Mouse (Mus musculus): ENCODE measurements around the gene Gpr68. TPM values are rescaled to one million over a fixed set of nuclear protein-coding genes. Genes with fewer than 3 reads are reported as not detected.

The Gpr68 gene
- polyA plus RNA-seq, 1 experiment from 2014 or later = 0.34 TPM

GRCm38 (mm10) chr12:100885585-100885984 is 22.4 kb downstream of the Gpr68 start:
- Histone ChIP-seq H3K9ac (ENCODE audit: low read depth, low read length) (no peak overlapping the region), H3K4me1 (ENCODE audit: control insufficient read depth, insufficient read depth, low read length) (no peaks in the 10 kb centered on the region; the same call in 1 of the 2 replicates), H3K4me2 (replicated peaks; ENCODE audit: low read depth, low read length) (no peak overlapping the region), H3K27me3 (ENCODE audit: control insufficient read depth, insufficient read depth, low read length) (no peaks in the 10 kb centered on the region), H3K36me3 (ENCODE audit: control insufficient read depth, insufficient read depth, low read length) (no peaks in the 10 kb centered on the region), H3K27ac (ENCODE audit: low read depth, low read length) (no peak overlapping the region), H3K4me3 (ENCODE audit: low read length) (no peak overlapping the region), H3K9me3 (ENCODE audit: control insufficient read depth, low read length) (no peaks in the 10 kb centered on the region)
- no peak for ATAC-seq (ENCODE audit: low FRiP score, low TSS enrichment)
- 90% methylated on average over 3 of the region's 3 CpGs for WGBS

DNA sequence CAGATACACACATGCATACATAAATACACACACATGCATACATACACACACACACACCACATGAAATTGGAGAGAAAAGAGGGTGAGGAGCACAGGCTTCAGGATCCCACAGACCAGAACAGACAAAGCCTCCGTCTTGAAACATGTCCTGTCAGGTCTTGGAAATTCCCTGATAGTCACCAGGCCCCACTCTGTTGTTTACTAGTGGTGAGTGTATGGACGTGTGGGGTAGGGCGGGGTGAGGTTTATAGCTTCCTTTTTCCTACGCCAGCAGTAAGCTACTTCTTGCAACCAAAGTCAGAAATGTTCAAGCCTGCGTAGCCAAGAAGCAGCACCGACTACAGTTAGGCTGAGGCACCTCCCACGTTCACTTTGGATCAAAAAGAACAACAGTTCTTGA is 24.8 kb downstream of the Gpr68 start:
- Histone ChIP-seq H3K4me1 (ENCODE audit: control insufficient read depth, insufficient read depth, low read length) (no peaks in the 10 kb centered on the region; the same call in 1 of the 2 replicates), H3K4me2 (replicated peaks; ENCODE audit: low read depth, low read length) (no peak overlapping the region), H3K9ac (ENCODE audit: low read depth, low read length) (no peak overlapping the region), H3K27ac (ENCODE audit: low read depth, low read length) (no peak overlapping the region), H3K4me3 (ENCODE audit: low read length) (no peak overlapping the region), H3K27me3 (ENCODE audit: control insufficient read depth, insufficient read depth, low read length) (no peaks in the 10 kb centered on the region), H3K9me3 (ENCODE audit: control insufficient read depth, low read length) (no peaks in the 10 kb centered on the region), H3K36me3 (ENCODE audit: control insufficient read depth, insufficient read depth, low read length) (no peaks in the 10 kb centered on the region)
- ATAC-seq (ENCODE audit: low FRiP score, low TSS enrichment) = no peak
- WGBS = 66% methylated on average over 7 of the region's 7 CpGs

GRCm38 (mm10) chr12:100878556-100878955 is 29.4 kb downstream of the Gpr68 start:
- Histone ChIP-seq H3K4me3 (ENCODE audit: low read length) (no peak overlapping the region), H3K27ac (ENCODE audit: low read depth, low read length) (no peak overlapping the region), H3K27me3 (ENCODE audit: control insufficient read depth, insufficient read depth, low read length) (no peaks in the 10 kb centered on the region), H3K9me3 (ENCODE audit: control insufficient read depth, low read length) (no peaks in the 10 kb centered on the region), H3K4me1 (ENCODE audit: control insufficient read depth, insufficient read depth, low read length) (no peaks in the 10 kb centered on the region), H3K9ac (ENCODE audit: low read depth, low read length) (no peak overlapping the region), H3K36me3 (ENCODE audit: control insufficient read depth, insufficient read depth, low read length) (no peaks in the 10 kb centered on the region), H3K4me2 (replicated peaks; ENCODE audit: low read depth, low read length) (no peak overlapping the region)
- 94% methylated on average over 16 of the region's 16 CpGs for WGBS
- no peak for ATAC-seq (ENCODE audit: low FRiP score, low TSS enrichment)

DNA sequence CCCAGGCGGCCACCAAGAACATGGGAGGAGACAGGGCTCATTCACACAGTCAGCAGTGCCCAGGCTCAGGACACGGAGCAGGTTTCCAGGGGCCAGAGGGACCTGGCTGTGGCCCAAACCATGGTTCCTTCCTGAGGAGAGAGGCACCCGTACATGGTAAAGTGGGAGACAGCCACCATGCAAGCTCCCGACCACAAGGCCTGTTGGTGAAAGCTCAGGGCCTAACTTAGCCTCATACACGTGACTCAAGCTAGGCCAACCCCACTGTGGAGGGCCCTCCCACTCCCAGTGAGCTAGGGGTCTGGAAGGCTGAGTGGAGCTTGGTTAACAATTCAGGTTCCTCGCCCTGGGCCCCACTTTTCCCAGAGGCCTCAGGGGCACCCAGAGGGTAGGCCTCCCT is 30.1 kb downstream of the Gpr68 start:
- Histone ChIP-seq H3K27me3 (ENCODE audit: control insufficient read depth, insufficient read depth, low read length) (no peaks in the 10 kb centered on the region), H3K4me3 (ENCODE audit: low read length) (no peak overlapping the region), H3K4me2 (replicated peaks; ENCODE audit: low read depth, low read length) (no peak overlapping the region), H3K36me3 (ENCODE audit: control insufficient read depth, insufficient read depth, low read length) (no peaks in the 10 kb centered on the region), H3K27ac (ENCODE audit: low read depth, low read length) (no peak overlapping the region), H3K9ac (ENCODE audit: low read depth, low read length) (no peak overlapping the region), H3K9me3 (ENCODE audit: control insufficient read depth, low read length) (no peaks in the 10 kb centered on the region), H3K4me1 (ENCODE audit: control insufficient read depth, insufficient read depth, low read length) (no peaks in the 10 kb centered on the region)
- 77% methylated on average over 6 of the region's 6 CpGs for WGBS
- ATAC-seq (ENCODE audit: low FRiP score, low TSS enrichment) = no peak

GRCm38 (mm10) chr12:100875960-100876359 is 32.0 kb downstream of the Gpr68 start:
- H3K27ac ChIP-seq (ENCODE audit: low read depth, low read length) = no peak overlapping the region
- no peak for ATAC-seq (ENCODE audit: low FRiP score, low TSS enrichment)
- 79% methylated on average over 5 of the region's 6 CpGs for WGBS

GRCm38 (mm10) chr12:100875553-100875952 is 32.4 kb downstream of the Gpr68 start:
- no peak for ATAC-seq (ENCODE audit: low FRiP score, low TSS enrichment)
- Histone ChIP-seq H3K4me3 (ENCODE audit: low read length) (no peak overlapping the region), H3K36me3 (ENCODE audit: control insufficient read depth, insufficient read depth, low read length) (no peaks in the 10 kb centered on the region), H3K4me1 (ENCODE audit: control insufficient read depth, insufficient read depth, low read length) (no peaks in the 10 kb centered on the region), H3K4me2 (replicated peaks; ENCODE audit: low read depth, low read length) (no peak overlapping the region), H3K9ac (ENCODE audit: low read depth, low read length) (no peak overlapping the region), H3K27me3 (ENCODE audit: control insufficient read depth, insufficient read depth, low read length) (no peaks in the 10 kb centered on the region), H3K9me3 (ENCODE audit: control insufficient read depth, low read length) (no peaks in the 10 kb centered on the region), H3K27ac (ENCODE audit: low read depth, low read length) (no peak overlapping the region)
- 37% methylated on average over 3 of the region's 3 CpGs for WGBS

More at GRCm38 (mm10) chr12:100875960-100876359, 32.0 kb downstream of the Gpr68 start:
- Histone ChIP-seq H3K36me3 (ENCODE audit: control insufficient read depth, insufficient read depth, low read length) (no peaks in the 10 kb centered on the region), H3K4me2 (replicated peaks; ENCODE audit: low read depth, low read length) (no peak overlapping the region), H3K4me3 (ENCODE audit: low read length) (no peak overlapping the region), H3K27me3 (ENCODE audit: control insufficient read depth, insufficient read depth, low read length) (no peaks in the 10 kb centered on the region), H3K9me3 (ENCODE audit: control insufficient read depth, low read length) (no peaks in the 10 kb centered on the region), H3K4me1 (ENCODE audit: control insufficient read depth, insufficient read depth, low read length) (no peaks in the 10 kb centered on the region), H3K9ac (ENCODE audit: low read depth, low read length) (no peak overlapping the region)

- 76% methylated on average over 3 of the region's 3 CpGs for WGBS
Measured at GRCm38 (mm10) chr12:100873612-100874011, 34.4 kb downstream of the Gpr68 start.

GRCm38 (mm10) chr12:100871841-100872240 is 36.2 kb downstream of the Gpr68 start:
- 83% methylated on average over 2 of the region's 2 CpGs for WGBS

More at GRCm38 (mm10) chr12:100873612-100874011, 34.4 kb downstream of the Gpr68 start:
- Histone ChIP-seq H3K9ac (ENCODE audit: low read depth, low read length) (no peak overlapping the region), H3K4me2 (replicated peaks; ENCODE audit: low read depth, low read length) (no peak overlapping the region), H3K36me3 (ENCODE audit: control insufficient read depth, insufficient read depth, low read length) (no peaks in the 10 kb centered on the region), H3K9me3 (ENCODE audit: control insufficient read depth, low read length) (0 out of 2 replicates have a peak, but pooled peaks cover 3% of the 10 kb centered on the region), H3K27me3 (ENCODE audit: control insufficient read depth, insufficient read depth, low read length) (no peaks in the 10 kb centered on the region), H3K4me3 (ENCODE audit: low read length) (no peak overlapping the region), H3K27ac (ENCODE audit: low read depth, low read length) (no peak overlapping the region), H3K4me1 (ENCODE audit: control insufficient read depth, insufficient read depth, low read length) (no peaks in the 10 kb centered on the region)
- no peak for ATAC-seq (ENCODE audit: low FRiP score, low TSS enrichment)

GRCm38 (mm10) chr12:100871234-100871633 is 36.8 kb downstream of the Gpr68 start:
- no peak for ATAC-seq (ENCODE audit: low FRiP score, low TSS enrichment)
- Histone ChIP-seq H3K4me1 (ENCODE audit: control insufficient read depth, insufficient read depth, low read length) (no peaks in the 10 kb centered on the region), H3K4me3 (ENCODE audit: low read length) (no peak overlapping the region), H3K4me2 (replicated peaks; ENCODE audit: low read depth, low read length) (no peak overlapping the region), H3K36me3 (ENCODE audit: control insufficient read depth, insufficient read depth, low read length) (no peaks in the 10 kb centered on the region), H3K9me3 (ENCODE audit: control insufficient read depth, low read length) (0 out of 2 replicates have a peak, but pooled peaks cover 3% of the 10 kb centered on the region), H3K27me3 (ENCODE audit: control insufficient read depth, insufficient read depth, low read length) (no peaks in the 10 kb centered on the region), H3K27ac (ENCODE audit: low read depth, low read length) (no peak overlapping the region), H3K9ac (ENCODE audit: low read depth, low read length) (no peak overlapping the region)
- 92% methylated on average over 6 of the region's 6 CpGs for WGBS

More at GRCm38 (mm10) chr12:100871841-100872240, 36.2 kb downstream of the Gpr68 start:
- Histone ChIP-seq H3K27ac (ENCODE audit: low read depth, low read length) (no peak overlapping the region), H3K36me3 (ENCODE audit: control insufficient read depth, insufficient read depth, low read length) (no peaks in the 10 kb centered on the region), H3K9me3 (ENCODE audit: control insufficient read depth, low read length) (0 out of 2 replicates have a peak, but pooled peaks cover 3% of the 10 kb centered on the region), H3K4me2 (replicated peaks; ENCODE audit: low read depth, low read length) (no peak overlapping the region), H3K27me3 (ENCODE audit: control insufficient read depth, insufficient read depth, low read length) (no peaks in the 10 kb centered on the region), H3K4me3 (ENCODE audit: low read length) (no peak overlapping the region), H3K4me1 (ENCODE audit: control insufficient read depth, insufficient read depth, low read length) (no peaks in the 10 kb centered on the region), H3K9ac (ENCODE audit: low read depth, low read length) (no peak overlapping the region)
- ATAC-seq (ENCODE audit: low FRiP score, low TSS enrichment) = no peak
